Mouse (Mus musculus) B cell, adult 2 months (primary cell): ENCODE results near the gene Prelid3b.
A peak's percentile ranks its signal among the peaks of the same experiment; 100 is the strongest.

Source experiments
- DNase-seq, 2 experiments: peaks; one replicate each; pipeline ENCODE4 v3.0.0; 2022

Gene Prelid3b

DNA sequence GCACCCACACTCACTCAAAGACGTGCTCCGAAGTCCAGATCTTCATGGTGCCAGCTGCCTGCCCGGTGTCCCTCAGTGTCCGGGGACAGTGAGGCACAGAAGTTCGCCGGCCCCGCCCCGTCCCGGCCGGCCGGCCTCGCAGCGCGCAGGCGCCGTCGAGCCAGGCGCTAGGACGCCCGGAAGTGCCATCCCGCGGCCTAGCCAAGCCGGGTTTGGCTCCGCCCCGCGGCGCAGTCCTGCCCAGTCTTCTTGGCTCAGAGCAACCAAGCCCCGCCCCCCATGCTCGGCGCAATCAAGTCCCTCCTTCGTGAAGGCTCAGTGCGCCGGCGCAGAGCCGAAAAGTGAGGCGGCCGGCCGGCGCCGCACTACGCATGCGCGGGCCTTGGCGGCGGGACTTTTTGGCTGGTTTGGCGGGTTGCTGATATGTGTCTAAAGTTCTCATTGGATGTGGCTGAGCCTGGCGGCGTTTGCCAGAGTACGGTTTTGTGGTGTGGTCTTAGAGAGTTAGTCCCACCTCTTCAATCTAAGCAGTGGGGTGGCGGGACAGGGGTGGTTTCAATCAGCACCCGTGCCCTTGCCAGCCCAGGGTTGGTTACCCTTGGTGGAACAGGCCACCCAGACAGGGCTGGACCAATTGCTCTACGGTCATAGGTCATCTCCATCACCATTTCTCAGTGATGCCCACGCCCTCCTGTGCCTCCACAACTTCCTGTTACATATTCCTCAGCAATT is at the start of gene Prelid3b:
Gene Prelid3b, minus strand, starts transcription at position 264 of the 732 bp plus-strand sequence.
- DNase-seq: peak; percentile 99 to 100

DNA sequence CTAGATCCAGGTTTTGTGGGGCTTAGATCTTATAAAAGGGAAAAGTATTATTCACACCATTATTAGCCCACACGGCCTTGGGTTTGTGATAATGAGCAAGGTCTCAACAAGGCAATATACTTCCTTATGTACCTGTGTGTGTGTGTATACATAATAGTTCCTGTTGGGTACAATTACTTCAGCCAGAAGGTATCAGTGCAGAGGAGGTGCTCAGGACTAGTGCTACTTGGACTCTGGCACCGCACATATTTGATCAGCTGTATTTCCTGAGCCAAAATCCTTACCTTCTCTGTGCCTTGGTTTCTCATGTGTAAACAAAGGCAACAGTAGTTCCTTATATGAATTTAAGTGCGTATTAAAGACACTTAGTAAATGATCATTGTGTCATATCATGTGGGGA is 49.3 kb upstream of the Prelid3b start:
- DNase-seq: no peak

DNA sequence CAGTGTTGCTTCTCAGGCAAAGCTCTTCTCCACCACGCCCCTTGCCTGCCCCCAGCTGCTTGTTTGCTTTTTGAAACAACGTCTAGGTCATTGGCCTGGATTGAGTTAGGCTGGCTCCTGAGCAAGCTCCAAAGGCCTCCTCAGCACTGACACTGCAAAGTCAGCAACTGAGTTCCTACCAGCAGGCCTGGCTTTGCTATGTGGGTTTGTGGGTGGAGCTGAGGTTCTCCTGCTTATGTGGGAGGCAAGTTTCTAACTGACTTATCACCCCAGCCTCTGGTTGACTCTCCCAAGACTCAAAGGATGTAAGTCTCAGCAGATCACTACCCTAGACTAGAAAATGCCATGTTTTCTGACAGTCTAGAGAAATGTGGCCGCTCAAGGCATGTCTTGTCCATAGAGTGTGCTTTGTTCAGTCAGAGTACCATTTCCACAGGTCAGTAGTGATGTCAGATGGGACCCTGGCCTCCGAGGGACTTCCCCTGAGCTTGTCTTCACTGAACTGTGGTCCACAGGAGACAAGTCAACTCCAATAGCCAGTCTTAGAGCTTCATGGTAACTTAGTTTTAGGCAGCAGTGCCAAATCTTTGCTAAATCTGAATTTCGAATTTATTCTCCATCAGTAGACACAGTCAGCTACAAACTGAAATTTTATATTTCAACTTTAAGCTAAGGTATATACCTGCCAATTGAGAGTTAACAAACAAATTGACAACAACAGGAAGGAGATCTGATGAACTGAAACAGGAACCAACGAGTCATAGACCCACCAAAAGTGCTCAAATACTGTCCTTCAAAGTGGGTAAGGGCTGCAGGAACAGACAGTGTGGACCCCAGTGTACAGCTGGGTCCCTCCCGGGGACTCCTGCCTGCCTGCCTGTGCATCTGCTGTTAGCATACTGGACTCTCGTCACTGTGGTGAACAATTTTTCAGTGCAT is 44.5 kb upstream of the Prelid3b start:
- peak; percentile 30 for DNase-seq

DNA sequence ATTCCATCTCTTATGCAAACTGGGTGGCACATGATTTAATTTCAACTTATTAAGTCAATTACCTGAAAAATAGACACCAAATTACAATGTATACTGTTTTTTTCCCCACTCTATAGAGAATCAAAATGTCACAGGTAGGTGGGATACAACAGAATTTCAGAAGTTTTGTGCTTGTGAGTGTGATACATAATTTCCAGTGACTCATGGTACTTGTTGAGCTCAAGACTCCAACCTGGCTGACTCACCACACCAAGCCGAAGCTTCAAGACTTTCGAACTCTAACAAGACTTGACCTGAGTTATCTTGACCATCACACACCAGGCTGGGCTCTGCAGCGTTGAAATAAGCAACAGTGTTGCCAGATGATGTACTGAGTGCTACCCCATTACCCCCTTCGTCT is 42.0 kb upstream of the Prelid3b start:
- no peak for DNase-seq

DNA sequence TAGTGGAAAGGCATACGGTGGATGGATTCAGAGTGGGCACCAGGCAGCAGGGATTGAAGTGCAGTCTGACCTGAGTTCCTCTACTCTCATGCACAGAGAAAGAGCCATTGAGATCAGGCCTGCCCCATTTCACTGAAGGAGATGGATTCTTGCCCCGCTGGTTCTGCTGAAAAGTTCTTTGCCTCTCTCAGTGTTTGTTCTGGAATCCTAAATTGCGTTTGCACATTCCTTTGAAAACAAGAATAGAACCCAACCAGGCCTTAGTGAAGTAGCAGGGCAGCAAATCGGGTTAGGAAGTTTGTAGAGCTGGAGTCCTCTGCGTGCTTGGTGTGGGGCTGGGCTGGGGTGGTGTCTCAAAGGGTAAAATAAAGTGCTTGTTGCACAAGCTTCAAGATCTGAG is 40.9 kb upstream of the Prelid3b start:
- no peak for DNase-seq

DNA sequence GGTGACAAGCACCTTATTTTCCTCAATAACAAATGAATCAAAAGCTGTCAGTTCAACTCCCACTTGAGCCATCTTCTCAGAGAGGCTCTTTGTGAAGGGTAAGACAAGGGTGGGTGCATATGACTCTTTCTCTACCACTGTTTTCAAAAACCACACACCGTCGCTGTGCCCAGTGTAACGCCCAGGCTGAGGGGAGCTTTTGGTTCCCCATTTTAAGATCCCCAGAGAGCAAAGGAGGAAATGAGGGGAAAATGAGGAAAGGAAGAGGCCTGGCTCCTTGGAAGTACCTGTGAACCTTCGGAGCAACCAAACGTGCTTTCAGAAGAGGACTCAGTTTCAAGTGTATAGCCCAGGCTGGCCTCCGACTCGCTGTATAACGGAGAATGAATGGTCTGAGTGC is 36.9 kb upstream of the Prelid3b start:
- DNase-seq: peak; percentile 2 to 5

DNA sequence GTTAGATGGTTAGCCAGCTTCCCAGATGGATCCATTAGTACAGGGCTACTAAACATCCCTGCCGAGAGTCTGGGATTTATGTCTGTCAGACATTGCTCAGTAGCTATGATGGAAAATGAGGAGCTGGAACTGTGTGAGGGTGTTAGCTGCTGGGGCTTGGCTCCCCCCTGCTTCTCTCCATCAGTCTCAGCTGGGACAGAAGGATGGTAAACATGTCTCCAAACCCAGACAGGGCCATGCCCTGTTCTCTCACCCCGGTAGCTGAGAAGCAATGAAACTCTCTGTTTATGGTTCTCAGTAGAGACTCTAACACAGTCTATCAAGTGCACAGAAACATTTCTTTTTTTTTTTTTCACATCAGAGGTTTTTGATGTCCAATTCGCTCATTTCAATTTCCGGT is 35.1 kb upstream of the Prelid3b start:
- no peak for DNase-seq

DNA sequence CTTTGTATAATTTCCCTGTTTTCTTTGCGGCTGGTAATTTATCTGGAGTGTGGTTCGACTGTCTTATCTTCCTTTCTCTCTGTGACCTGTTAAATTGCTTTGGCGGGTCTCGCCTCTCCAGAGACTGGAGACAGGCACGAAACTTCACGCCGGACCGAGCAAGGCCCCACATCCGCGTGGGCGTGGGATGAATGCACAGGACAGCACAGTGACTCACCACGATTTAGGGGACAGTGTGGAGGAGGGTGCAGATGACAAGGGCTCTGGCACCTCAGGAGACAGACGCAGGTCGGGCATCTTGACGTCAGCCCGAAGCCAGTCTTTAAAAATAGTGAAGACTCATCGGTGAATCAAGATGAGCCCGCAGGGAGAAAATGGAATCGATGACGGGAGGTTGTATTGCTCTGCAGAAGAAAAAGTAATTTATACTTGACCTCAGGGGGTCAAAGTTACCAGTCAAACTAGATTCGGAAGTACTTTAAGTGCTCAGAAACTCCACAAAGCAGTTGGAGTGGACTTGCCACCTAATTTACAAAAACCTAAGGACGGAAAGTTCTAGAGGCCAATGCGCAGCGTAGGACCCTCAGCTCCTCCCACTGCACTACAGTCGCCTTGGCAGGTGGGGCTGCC is 30.1 kb upstream of the Prelid3b start:
- DNase-seq: no peak

DNA sequence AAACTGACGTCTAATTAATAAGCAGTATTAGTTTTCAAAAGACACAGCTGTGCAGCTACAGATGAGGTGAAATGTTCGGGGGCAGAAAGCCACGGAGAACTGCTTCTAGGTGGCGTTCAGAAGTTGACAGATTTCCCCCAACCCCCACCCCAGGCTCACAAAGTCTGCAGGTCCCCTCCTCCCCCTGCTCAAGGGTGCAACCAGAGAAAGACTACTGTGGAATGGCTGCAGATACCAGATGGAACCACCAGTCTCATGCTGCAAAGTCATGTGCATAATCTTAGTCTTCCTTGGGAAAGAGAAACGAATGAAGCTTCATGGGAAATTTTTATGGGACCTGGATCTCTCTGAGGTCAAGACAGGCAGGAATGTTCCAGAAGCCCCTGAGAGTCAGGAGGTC is 29.4 kb upstream of the Prelid3b start:
- no peak for DNase-seq

DNA sequence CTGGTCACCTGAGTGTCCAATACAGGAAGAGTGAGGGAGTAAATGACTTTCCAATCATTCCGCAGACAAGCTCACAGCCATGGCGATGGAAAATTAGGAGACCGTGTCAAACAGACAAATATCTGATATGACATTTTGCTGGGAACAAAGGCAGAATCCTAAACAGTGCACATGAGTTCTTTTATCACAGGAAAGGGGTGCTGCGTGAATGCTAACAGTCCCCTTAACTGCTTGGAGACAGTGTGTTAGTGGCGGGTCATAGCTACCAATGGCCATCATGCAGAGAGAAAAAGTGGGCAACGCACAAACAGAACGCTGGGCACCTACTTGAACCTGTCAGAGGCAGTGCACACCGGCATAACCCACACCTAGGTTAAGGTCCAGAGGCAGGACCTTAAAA is 28.6 kb upstream of the Prelid3b start:
- DNase-seq: no peak

DNA sequence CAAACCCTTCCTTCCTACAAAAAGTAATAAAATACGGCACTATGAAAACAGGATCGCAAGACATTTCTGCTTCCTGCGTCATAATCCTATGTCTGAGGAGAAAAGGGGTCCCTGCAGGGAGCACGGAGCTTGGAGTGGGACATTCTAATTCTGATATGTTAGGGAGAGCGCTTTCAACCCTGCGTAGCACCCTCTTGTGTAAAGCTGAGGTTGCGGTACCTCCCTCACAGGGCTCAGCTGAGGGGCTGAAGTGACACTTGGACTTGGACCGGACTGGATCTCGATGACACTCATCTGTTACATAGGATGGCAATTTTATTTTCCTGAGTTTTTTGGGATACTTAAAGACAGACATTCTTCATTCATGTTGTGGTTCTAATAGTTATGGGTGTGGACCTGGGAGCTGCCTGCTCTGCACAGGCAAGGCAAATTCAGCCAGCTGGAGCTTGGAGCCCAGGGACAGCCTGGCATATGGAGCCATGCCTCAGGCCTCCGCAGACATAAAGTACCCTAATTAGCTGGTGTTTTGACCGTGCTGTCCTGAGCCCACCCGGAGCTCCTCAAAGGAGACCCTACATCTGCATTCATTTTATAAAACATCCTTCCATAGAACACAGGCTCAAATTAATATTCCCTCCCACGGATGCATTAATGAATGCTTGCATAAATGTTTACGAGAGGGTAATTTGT is 28.1 kb upstream of the Prelid3b start:
- DNase-seq: no peak

DNA sequence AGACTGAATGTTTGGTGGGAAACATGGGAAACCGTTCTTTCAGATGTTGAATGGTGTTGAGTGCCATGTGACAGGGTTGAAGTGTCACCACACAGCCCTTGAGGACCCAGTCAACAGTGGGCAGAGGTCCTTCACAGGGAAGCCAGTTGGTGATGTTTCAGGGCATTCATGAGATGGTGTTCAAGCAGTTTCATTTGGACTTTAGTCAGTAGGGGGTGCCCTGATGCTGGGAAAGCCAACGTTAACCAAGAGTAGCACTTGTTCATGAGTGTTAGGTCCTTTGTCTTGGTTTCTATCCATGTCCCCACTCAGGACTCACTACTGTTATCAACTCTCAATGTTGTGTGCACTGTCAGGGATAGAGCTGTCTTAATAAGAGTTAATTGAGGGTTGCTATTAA is 20.0 kb upstream of the Prelid3b start:
- peak; percentile 63 to 72 for DNase-seq

DNA sequence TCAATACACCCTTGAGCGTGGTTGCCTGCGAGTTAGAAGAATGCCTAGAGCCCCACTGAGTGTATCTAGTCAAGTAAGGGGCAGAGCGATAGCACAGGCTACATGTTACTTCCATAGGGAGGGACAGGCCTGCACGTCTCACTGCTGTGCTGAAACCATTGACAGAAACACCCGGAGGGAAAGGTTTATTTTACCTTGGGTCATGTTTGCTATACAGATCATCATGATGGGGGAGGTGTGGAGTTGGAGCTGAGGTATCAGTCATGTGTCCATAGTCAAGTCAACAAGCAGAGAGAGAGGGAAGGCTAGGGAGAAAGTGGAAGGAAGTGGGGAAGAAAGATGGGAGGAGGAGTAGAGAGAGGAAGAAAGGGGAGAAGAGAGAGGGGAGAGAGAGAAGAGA is 14.1 kb upstream of the Prelid3b start:
- DNase-seq: no peak

DNA sequence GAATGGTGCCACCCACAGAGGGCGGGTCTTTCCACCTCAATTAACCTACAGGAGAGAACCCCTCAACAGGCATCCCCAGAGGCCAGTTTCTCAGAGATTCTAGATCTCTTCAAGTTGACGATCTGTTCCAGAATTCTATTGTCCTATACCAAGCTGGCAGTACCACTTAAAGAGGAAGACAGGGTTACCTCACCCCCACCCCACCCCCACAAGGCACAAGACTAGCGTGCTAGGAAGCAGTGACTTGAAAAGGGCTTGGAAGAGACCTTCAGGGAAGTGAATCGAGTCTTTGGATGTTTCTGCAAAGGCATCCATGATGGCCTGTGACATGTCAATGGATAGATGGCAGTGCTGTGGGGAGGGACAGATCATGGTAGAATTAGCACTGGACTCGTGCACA is 5.9 kb upstream of the Prelid3b start:
- DNase-seq: no peak

DNA sequence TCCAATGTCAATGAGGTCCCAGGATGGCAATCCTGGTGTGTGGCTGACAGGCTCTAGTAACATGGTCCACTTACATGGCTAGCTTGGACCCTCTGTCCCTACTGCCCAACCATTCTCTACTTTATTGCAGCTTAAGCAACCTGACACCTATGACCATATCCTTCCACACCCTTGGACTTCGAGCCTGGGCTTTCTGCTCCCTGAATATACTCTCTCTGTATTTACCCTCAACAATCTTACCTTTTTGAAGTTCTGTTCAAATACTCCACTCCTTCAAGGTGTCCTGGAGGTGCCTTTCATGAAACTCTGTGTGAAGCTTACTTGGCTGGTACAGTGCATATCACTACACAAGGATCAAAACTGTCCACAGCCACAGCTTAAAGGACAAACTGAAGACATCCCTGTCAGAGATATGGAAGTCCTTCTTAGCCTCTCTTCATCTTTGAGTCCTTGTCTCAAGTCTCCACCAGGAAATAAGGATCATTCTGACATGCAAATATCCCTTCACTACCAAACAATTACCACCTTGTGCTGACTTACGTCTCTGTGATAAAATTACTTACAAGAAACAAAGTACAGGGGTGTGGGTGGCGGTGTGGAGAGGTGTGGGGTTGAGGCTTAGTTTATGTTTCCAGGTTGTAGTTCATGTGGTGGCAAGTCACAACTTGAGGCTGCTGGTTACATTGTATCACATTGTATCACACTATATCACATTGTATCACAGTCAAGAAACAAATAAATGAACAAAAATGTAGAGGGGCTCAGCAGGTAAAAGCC is 4.8 kb upstream of the Prelid3b start:
- DNase-seq: no peak

DNA sequence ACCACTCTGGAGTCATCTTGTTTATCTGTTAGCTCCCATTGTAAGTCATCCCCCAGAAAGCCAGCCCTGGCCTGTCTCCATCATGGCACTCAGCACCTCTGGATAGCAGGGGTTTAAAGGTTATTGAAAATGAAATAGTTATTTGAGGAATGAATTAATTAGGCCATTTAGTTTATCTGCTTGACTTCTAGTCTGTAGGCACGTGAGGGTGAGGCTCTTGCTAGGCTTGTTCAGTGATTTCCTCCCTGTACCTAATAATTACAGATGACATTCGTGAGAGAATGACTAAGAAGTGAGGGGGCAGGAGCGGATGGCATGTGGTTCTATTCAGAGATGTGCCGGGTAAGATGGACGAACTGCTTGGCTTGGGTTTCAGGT is 658 bp upstream of the Prelid3b start:
- DNase-seq: no peak

DNA sequence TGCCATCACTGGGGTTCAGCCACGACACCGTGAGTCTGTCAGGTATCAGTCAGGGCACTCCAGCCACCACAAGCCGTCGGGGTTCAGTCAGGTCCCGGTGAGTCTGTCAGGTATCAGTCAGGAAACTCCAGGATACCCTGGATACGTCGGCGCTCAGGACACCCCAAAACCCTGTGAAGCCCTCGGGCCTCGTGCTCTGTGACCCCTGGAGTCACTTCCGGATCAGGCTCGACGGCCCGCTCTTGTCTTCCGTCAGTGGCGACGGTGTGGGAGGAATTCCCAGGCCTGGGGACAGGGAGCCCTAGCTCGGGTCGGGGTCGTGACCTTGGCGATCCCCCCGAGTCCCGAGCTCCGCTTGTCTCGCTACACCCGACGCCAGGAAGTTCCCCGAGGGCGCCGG is 474 bp downstream of the Prelid3b start:
- DNase-seq: no peak

DNA sequence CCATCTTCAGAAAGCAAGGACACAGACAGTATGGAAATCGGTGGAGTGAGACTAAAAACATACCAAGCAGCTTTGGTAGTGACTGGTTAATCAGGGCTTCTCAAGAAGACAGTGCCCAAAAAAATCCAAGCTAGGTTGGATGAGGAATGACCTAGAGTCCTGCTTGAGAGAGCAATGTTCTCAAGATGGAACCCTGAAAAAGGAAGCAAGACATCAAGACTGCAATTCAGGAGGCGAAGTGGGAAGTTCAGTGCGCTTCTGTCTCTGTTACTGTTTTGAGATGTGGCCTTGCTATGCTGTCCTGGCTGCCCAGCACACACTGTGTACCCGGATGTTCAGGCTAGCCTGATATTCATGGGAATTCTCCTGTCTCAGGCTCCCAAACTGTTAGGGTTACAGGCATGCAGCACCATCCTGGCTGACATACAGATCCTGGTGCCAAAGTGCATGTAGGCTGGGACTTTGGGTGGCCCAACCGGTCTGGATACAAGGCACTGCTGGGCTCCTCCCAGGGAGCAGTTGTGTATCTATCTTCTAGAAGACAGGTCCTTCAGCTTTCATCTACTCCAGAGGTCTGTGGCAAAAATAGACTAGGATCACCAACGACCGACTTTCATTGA is 2.0 kb downstream of the Prelid3b start:
- no peak for DNase-seq

DNA sequence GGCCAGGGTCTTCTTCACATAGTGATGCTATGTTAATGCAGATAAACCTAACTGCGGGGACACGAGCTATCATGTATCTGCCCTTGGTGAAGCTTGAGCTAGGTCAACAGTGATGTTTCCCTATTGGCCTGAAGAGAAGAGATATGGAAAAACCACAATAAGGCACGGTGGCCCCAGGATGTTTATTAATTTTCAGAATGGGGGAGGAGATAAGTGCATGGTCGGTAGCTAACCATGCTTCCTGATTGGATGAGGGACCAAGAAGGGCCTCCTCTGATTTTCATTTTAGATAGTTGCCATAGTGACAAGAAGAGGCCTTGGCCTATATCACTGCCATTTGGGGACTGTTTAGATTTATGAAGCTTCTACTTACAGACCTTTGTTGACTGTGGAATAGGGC is 2.5 kb downstream of the Prelid3b start:
- no peak for DNase-seq

DNA sequence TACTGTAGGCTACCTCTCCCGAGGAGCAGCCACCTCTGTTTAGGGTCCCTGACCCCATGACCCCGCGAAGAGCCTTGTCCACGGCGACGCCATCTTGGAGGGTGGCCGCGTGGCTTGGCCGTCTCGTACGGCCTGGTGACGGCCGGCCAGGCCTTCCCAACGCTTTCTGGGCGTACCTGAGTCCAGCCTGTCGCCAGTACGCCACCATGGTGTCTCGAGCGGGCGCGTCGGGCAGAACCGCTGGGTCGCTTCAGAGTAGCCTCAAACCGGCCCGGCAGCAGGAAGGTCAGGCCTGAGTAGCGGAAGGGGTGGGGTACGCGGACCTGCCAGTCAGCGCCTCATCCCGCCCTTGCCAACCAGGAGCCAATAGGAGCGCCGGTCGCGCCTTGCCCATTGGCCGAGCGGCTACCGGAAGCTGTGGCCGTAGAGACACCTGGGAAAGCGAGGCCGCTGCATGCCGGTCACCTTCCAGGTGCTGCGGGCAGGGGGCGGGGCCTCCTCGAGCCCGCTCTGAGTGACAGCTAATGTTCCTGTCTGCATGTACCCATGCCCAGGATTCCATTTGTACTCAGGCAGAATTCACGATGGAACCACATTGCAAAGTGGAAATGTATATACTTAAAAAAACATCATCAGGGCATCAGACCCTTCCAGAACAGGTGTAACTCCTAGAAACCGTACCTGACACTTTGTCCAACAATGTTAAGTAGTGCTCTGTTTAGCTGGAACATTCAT is 8.9 kb downstream of the Prelid3b start, which contains the start of gene Atp5e:
Gene Atp5e, minus strand, starts transcription at position 317 of the 735 bp plus-strand sequence.
- DNase-seq: peak; percentile 89 to 90

DNA sequence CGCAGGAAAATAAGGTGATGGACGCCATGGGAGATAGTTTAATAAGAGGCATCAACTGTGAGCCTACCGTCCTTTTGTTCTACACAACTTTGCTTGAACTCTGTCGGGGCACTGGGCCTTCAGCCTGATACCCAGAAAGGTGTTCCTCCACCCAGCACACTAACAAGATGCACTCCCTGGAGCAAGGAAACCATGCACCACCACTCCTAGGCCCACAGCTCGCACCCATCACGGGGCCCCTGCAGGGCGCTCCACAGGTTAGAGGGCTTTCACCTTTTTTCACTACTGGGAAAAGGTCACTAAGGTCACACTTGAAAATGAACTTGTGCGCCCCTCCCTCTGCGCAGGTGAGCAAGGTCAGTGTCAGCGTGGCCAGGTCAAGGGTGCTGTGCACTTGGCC is 9.5 kb downstream of the Prelid3b start:
- peak; percentile 18 to 21 for DNase-seq
